Comparison of ENCODE assay signal across 8 mouse cellular contexts in the genomic region with DNA sequence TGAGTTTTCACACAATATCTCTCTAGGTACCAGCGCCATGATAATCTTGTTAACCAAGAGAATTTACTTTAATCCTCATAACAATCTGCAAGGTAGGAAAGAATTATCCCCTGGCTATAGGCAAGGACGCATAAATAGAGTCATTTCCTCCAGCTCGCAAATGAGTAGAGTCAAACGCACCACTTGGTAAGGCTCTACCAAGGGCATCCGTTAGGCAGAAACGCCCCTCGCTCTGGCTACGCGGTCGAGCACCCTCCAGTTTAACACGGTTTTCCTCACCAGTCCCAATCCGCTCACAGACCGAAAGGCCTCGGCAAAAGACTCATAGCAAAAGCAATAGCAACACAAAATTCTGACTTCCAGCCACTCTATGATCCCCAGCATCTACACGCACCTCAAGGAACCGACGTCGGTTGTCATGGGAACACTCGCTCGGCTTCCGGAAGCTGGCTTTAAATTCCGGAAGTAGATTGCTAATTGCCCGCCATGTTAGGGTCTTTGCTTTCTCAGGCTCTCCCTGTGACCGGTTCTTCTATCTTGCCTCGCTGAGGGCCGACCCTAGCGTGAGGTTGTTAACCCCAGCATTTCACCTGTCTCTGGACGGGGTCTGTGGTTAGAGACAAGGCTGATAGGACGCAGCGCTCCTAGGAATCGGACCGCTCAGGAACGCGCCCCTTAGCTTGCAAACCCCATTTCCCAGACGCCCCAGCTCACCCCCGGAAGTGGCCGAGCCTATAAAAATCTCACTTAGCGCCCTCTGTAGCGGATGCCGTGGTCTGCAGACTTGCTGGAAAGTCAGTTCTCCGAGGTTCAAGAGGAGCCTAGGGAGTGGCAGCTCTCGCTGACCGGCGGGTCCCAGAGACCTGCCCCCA. TPM values are rescaled to one million over a fixed set of nuclear protein-coding genes. Genes with fewer than 3 reads are reported as not detected.
DNase-seq lines count a peak whose midpoint lies in the region; ATAC-seq lines count a peak whose summit lies in the region.

A gene (plus strand): TSS at position 483 of the 872 bp plus-strand sequence.
A gene (minus strand): TSS at position 673 of the 872 bp plus-strand sequence.

- H3K4me3 ChIP-seq in lung, embryonic 16.5 days (ENCODE audit: low read length): peak within 1 kb of the TSS; percentile 60

- H3K9me3 ChIP-seq in lung, embryonic 16.5 days (ENCODE audit: control insufficient read depth, low read length): no peaks in the 10 kb centered on the region

- H3K27me3 ChIP-seq in lung, embryonic 16.5 days (ENCODE audit: control insufficient read depth, insufficient read depth, low read depth, low read length): no peaks in the 10 kb centered on the region

- H3K9ac ChIP-seq in lung, embryonic 16.5 days (ENCODE audit: low read length): peak within 1 kb of the TSS; percentile 74

- ATAC-seq in hematopoietic stem cell, adult 5-6 weeks (replicated peaks in 1 of 2; ENCODE audit: insufficient read depth in 1 of 2, low FRiP score in 2 of 2, low TSS enrichment in 1 of 2, low read depth in 1 of 2, poor library complexity in 2 of 2, severe bottlenecking in 2 of 2): peak; percentile 87 to 94
- ATAC-seq in lung, embryonic 16.5 days (ENCODE audit: low read depth): peak; percentile 97

- peaks cover 14% of the 10 kb centered on the region for H3K4me1 ChIP-seq in lung, embryonic 16.5 days (replicated peaks; ENCODE audit: control insufficient read depth, insufficient read depth, low read length)

- H3K27ac ChIP-seq in lung, embryonic 16.5 days (ENCODE audit: low read length): peak within 1 kb of the TSS; percentile 91

- peaks cover 20% of the 10 kb centered on the region for H3K36me3 ChIP-seq in lung, embryonic 16.5 days (ENCODE audit: control insufficient read depth, insufficient read depth, low read length)

- under 1% methylated on average over 44 of the region's 44 CpGs for WGBS in lung, embryonic 16.5 days

- DNase-seq in MEL-GATA-1-ER (ENCODE audit: extremely low read depth, low read depth): peak; percentile 88
- peak; percentile 91 for DNase-seq in cerebellum, adult 8-10 months
- DNase-seq in forelimb bud, embryonic 11.5 days (ENCODE audit: low read depth, low spot score): peak; percentile 94
- DNase-seq in layer of hippocampus, adult 9-10 months (ENCODE audit: low spot score): peak; percentile 89
- peak; percentile 75 for DNase-seq in ovary, postnatal 10 days (ENCODE audit: low spot score)
- peak; percentile 88 to 92 for DNase-seq in thymus, postnatal 10 days (ENCODE audit: low spot score in 2 of 2)

- peak within 1 kb of the TSS; percentile 76 for H3K4me2 ChIP-seq in lung, embryonic 16.5 days (ENCODE audit: low read depth, low read length)

RNA-seq across cellular contexts. Expression of the first gene that starts in this region (rescaled TPM):
- 19.9 and 39.3 TPM in 2 replicates for total RNA-seq in hematopoietic stem cell, adult 5-6 weeks (2017)
- 23.6 and 25.2 TPM in 2 replicates for polyA plus RNA-seq in lung, embryonic 16.5 days (2015; fragmentation: Nextera tagmentation; extraction: Ambion mirVana)

RNA-seq across cellular contexts. Expression of the second gene that starts in this region (rescaled TPM):
- 5.6 and 11.9 TPM in 2 replicates for total RNA-seq in hematopoietic stem cell, adult 5-6 weeks (2017)
- 46.5 and 47.1 TPM in 2 replicates for polyA plus RNA-seq in lung, embryonic 16.5 days (2015; fragmentation: Nextera tagmentation; extraction: Ambion mirVana)

Comparison
In these comparisons a context has a peak if more than half of its experiments do, and no peak if none do; other contexts are left out.
1. Peak in every context shown above with its lines: DNase-seq, ATAC-seq, H3K4me3 ChIP-seq and H3K27ac ChIP-seq.